Mouse (Mus musculus): ENCODE results near the gene Mzf1.
A peak's percentile ranks its signal among the peaks of the same experiment; 100 is the strongest.

Mzf1 gene

DNA sequence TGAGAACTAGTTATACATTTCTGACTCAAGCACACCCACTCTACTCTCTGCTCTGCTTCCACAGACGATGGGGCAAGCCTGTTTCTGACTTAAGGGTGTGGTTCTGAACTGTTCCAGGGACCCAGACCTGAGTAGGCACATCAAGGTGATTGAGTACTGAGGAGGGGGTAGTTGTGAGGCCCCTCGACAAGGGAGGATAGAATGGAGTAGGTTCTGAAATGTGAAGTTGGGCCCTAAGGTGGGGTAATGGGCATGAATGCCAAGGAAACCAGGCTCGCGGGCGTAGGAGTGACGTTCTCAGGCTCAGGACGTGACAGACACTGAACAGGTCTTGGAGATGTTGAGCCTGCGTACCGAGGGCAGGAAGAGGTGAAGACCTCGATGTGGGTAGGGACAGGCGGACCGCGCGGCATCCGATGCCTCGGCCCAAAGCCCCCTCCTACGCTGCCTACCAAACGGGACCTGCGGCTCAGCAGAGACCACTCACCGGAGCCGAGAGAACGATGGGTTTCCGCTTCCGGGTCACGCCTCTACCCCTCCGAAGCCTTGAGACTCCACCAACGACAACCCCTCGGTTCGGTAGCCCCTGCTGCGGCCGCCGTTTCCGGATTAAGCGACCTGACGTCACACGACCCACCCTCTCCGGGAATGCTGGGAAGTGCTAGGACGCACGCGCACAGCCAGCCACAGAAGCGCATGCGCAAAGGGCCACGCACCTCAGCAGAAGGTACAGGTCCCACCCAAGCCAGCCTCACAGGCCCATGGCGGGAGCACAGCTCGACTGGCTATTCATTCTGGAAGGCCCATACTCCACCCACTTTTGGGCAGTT, 20.2 kb downstream of the Mzf1 start, which contains the start of gene Chmp2a:
Gene Chmp2a (minus strand): TSS at position 660 of the 830 bp plus-strand sequence.
- DNase-seq, result peak; percentile 98

DNA sequence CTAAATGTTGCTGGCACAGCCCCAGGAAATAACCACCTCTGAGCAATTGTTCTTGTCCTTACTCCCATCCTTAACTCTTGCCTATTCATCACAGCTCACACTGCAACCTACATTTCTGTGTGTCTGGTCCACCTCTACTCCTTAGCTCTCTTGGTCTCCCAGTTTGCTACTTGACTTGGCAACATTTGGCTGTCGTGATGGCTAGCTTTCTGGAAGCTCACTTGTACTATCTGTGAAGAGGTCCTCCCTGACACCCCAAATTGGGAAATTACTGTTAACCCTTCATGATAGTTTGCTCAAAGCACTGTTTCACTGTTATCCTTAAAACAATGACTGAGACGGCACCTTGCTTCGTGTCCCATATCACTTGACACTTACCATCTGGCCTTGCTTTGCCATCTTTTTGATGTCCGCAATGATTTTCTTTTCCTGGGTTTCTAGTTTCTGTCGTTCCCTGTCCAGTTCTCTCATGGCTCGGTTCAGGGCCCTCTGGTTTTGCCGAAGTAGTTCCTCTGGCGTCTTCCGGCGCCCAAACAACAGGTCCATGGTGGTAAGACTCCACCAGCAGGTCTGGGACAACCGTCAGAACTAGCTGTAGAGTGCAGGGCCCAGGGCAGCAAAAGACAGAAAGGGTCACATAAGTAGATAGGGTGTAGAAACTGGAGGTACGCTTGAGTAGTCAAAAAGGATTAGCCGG, 21.0 kb downstream of the Mzf1 start:
- DNase-seq, result no peak

DNA sequence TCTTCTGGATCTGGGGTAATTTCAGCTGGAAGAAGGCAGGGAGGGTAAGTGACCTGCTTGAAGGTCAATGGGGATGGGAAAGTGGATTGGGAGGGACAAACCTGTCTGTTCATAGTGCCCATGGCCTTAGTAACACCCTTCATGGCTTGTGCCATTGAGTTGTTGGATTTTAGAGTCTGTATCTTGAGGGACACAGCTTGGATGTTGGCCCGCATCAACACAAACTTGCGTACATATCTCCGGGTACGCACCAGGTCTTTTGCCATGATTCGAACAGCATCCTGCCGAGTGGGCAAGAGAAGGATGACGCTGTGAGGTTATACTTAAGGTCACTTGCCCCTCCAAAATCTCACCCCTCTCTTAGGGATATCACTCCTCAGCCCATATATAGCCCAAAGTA, 22.0 kb downstream of the Mzf1 start:
- no peak for DNase-seq

DNA sequence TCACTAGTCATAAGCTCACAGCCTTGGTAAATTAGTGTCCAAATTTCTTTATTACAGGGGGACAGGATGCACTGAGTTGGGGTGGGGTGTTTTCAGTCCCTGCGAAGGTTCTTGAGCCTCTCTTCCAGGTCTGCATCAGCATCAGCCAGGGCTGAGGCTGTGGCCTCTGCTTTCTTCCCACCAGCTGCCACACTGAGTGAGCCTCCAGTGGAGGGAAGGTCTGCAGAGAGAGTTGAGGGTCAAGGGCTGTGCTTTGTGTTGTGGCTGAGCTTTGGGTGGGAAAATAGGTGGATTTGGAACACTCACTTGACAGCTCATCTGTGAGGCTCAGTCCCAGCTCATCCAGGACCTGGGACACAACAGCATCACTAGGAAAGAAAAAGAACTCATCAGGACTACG, 22.6 kb downstream of the Mzf1 start:
- DNase-seq, result no peak

DNA sequence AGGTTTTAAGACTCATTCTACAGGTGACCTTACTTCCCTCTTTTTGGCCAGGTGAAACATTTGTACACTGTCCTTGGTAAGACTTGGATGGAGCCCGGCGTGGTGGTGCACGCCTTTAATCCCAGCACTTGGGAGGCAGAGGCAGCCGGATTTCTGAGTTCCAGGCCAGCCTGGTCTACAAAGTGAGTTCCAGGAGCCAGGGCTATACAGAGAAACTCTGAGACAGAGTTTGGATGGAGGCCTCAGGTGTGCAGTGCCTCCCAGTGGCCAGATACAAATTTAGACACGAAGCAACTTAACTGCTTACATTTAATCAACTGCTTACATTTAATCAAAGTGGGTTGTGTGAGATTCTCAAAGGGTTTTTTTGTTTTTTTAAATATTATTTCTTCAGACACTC, 23.5 kb downstream of the Mzf1 start:
- no peak for DNase-seq

DNA sequence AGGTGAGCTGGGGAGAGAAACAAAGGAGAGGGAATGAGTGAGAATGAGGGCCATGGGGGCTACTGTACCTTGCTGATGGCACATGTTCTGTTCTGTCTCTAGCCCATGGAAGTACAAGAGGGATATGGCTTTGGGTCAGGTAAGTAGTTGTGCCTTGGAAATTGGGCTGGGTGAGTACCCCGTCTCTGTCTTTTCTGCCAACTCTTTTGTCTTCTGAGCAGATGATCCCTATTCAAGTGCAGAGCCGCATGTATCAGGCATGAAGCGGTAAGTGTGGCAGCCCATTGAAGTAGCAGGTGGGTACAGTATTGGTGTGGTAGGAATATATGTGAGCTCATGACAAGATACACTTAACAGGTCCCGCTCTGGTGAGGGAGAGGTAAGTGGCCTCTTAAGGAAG, 25.6 kb downstream of the Mzf1 start:
- no peak for DNase-seq

DNA sequence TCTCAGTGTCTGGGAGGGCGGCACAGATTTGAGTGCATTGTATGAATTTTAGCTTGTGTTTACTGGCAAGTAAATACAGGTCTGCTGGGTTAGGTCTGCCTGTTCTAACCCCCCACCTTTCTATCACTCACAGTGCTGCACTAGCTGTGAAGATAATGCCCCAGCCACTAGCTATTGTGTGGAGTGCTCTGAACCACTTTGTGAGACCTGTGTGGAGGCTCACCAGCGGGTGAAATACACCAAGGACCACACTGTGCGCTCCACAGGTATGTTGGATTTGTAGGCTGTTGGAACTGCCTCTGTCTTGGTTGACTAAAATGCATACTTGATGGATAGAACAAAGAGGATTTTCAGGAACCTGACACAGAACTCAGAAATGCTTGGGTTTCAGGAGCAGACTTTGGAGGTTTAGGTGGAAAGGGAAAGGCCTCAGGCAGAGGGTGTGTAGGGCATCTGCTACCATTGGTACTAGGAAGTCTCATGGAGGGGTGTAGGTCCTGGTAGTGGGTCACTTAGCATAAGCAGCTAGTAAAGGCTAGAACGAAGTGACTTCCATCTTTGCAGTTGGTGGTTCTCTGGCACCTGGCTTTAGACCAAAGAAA, 29.0 kb downstream of the Mzf1 start:
- no peak for DNase-seq

DNA sequence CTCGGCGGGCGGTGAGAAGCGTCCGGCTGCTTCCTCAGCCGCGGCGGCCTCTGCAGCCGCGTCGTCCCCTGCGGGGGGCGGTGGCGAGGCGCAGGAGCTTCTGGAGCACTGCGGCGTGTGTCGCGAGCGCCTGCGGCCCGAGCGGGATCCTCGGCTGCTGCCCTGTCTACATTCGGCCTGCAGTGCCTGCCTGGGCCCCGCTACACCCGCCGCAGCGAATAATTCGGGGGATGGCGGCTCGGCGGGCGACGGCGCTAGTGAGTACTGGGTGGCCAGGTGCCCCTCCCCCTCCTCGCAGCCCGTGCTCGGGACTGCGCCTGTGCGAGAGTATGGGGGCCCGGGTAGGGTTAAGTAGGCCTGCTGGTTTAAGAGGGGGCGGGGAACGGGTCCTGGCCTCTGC, 29.8 kb downstream of the Mzf1 start:
- DNase-seq, result peak; percentile 85

DNA sequence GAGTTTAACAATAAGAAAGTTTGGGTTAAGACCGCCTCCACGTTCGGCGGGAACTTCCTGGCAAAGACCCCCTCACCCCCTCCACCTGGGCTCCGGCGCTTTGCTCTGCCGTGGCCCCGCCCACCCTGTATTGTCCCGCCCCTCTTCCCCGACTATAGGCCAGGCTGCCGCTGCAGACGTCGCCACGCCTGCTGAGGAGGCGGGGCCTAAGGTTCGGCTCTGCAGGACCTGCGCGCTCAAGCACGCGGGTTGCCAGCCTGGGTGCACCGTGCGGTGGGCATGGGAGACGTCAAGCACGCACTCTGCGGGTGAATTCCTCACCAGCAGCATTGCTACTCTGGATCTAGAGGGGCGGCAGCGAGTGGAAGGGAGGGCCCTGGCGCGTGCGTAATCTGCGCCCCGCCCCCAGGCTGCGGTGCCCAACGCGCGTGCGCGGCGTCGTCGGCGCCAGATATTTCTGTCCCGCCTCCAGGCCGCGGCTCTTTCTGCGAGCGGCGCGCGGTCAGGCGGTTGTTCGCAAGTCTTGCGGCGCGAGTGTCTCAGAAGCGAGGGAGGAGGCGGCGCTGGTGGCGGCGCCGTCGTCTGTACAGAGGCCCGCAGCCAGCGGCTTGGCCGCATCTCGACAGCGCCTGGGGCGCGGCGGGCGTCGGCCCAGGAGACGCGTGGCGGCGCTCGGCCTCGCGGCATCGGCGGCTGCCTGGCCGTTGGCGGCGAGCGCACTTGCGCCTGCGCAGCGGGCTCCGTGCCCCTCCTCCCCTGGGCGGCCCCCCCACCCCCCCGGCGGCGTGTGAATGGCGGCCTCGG, 30.4 kb downstream of the Mzf1 start:
- DNase-seq, result peak; percentile 94

DNA sequence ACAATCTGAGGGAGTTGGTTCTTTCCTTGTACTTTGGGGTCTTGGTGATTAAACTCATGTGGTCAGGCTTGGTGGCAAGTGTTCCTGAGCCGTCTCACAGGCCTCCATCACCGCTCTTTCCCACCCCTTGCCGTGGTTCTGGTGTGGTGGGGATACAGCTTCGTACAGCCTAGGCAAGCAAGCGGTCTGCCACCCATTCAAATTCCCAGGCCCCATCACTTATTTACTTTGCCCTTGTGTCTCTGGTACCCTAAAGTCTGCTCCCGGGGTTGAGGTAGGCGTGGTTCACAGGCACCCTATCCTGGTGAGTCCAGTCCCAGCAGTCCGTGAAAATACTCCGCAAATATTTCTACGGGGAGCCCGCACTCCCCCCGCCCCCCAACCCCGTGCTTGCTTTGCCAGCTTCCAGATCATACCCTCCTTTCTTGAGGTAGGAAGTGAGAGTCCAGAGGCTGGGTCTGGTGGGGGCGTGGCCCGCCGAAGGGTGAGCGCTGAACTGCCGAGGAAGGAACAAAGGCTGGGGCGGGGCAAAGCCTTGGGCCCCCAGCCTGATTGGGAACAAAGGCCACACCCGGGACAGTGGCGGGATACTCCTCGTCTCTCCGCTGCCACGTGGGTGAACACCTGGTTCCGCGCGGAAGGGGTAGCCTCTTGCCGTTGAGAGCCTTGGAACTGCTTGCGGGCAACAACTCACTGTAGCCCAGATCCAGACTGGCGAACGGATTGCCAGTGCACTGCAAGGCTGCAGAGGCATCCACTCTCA, 31.6 kb downstream of the Mzf1 start:
- no peak for DNase-seq

DNA sequence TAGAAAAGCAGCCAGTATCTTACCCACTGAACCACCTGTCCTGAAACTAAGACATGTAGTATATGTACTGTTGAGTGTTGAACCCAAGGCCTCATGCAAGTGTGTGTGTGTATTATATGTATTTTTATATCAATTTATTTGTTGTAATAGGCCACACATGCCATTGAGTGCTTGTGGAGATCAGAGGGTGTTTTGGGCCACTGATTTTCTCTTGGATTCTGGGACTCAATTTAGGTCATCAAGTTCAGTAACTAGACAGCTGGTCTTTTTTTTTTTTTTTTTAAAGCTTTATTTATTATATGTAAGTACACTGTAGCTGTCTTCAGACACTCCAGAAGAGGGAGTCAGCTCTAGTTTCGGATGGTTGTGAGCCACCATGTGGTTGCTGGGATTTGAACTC, 39.3 kb downstream of the Mzf1 start:
- no peak for DNase-seq

DNA sequence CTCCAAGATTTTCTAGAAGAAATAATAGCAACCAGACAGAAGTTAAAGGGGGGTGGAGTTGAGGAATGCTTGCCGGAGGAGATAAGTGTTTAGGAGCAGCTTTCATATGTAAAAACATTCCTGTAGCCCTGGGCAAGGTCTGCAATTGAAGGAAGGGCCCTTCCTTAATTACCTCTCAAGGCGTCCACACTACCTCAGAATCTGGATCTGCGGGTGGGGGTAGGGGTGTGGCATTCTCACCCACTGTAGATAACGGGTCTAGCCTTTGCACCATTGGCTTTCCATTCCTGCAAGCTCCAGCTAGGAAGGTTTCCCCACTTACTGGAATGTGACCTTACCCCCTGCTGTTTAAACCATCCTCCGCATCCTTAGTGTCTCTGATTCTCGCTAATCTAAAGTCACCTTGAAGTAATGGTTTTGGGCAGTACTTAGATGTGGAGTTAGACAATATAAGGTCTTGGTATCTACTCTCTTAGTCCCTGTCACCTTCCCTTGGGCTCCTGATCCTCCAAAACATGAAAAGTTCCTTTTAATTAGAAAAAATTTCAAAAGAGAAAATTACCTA, 40.2 kb downstream of the Mzf1 start:
- no peak for DNase-seq

DNA sequence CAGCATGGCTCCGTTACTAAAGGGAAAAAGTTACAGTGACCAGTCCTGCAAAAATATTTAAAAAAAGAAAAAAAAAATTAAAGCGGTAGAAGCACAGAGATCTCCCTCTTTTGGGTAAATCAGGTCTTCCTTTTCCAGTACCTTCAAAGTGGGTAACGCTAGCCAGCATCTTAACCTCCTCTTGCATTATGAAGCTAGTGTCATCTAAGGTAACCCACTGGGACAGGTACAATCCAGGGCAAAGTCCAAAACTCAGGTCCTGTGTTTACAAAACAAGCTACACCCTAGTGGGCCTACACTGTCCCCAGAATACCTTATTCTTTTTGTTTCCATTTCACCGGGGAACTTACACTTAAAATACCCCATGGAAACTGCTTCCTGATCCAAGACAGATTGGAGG, 40.9 kb downstream of the Mzf1 start:
- no peak for DNase-seq

DNA sequence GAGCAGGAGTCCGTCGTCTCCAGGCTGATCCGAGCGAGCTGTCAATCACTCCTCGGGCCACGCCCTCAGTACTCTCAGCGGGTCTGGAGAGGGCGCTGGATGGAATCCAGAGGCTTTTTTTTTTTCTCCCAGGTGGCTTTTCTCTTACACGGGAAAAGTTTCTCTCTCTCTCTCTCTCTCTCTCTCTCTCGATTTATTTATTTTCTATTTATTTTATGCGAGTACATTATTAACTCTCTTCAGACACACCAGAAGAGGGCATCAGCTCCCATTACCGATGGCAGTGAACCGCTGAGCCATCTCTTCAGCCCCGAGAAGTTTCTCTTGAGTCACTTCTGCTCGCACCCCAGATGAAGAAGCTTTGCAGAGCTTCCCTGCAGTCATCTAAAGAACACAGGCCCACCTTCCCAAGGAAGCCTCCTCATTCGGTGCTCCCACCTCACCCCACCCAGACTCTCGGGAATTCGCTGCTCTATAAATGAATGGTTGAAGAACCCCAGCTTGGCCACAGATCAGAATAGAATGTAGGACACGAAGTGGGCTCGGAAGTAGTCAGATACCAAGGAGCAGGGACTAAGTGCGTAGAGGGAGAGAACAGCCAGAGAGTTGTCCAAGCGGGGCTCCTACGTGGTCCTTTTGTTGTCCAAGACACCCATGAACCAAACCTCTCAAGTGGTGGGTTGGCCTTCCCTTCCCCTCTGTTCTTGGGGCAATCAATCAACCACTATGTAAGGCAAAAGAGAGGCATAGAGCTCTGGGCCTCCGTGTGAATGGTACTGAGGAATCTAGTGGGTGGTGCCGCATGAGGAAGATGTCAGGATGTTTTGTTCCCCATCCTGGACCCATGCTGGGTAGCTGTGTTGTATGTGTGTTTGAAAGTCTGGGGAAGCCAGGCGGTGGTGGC, 44.3 kb downstream of the Mzf1 start, which contains the start of gene Zbtb45:
Gene Zbtb45 (minus strand): TSS at position 30 of the 904 bp plus-strand sequence.
- no peak for DNase-seq

DNA sequence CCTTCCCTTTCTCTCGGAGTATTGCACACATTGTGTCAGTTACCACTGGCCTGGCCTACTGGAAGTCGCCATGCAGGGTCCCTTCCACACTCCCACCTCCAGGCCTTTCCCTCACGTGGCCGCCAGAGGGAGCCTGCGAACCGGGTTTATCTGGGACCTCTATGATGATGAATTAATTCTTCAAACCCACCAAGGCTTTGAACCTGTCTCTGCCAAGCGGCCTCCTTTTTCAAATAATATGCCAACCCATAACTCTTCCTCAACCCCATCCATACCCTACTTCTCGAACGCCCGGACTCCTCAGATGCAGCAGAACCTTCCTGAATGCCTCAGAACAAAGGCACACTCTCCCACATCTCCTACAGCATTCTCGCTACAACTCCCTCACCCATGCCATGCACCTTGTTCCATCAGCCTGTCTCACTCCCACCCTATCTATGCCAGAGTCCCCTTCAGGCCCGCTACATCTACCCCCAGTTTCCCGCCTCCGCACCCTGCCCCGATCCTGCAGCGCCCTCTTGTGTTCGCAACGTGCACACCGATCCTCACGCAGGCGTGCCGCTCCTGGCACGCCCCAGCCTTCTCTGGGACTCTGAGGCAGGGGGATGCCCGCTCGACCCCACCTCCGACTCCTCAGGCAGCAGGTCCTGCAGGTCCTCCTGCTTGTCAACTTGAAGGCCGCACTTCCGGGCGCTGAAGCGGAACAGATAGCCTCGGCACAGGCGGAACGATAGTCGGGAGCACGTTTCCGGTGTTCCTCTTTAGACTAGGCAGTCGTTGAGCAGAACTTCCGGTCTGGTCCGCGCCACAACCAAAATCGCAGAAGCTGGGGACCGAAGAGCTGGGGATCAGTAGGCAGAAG, 45.2 kb downstream of the Mzf1 start:
- peak; percentile 93 for DNase-seq

DNA sequence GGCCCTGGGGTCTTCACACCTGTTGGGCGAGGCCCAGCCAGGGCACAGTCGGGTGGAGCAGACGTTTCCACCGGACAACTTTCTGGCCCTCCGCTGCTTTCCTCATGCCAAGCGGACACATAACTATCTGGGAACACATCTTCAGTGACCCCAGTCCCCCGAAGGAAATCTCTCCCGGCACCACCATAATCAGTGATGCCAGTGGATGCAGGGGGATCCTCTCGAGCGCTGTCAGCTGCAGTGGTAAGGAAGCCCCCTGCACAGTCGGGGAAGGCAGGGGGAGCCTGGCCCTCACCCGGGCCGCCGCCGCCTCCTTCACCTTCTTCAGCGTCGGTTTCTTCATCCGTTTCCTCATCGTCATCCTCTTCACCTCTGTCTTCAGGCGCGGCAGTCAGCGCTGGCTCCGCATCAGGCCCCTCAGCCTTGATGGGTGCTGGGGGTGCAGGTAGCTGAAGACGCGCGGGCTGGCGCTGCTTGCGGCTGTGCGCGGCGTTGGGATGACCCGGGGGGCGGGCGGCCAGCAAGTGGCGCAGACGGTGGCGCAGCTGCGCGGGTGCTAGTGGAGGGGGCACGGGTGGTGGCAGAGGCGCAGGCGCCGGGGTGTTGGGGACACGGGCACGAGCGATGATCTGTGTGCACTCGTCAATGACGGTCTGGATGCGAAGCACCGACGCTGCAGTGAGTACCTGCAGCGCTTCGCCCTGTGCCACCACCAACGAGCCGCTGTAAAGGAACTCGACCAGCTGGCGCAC, 47.0 kb downstream of the Mzf1 start:
- DNase-seq, result no peak

DNA sequence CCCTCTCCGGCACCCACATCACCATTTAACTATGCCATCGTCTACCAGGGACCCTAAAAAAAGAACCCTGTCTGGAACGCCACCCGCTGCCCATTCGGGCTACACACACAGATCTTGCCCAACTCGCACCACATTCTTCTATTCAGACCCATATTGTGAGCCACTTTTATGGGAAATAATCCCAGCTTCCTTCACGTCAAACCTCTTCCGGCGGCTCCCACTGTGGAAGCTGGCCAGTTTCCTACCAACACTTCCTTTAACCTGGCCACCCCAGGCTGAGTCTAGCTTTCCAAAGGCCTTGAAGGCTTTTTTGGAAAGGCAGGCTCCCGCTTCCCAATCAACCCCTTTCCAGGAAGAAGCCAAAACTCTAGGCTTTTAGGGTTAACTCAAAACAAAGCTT, 48.0 kb downstream of the Mzf1 start:
- no peak for DNase-seq

DNA sequence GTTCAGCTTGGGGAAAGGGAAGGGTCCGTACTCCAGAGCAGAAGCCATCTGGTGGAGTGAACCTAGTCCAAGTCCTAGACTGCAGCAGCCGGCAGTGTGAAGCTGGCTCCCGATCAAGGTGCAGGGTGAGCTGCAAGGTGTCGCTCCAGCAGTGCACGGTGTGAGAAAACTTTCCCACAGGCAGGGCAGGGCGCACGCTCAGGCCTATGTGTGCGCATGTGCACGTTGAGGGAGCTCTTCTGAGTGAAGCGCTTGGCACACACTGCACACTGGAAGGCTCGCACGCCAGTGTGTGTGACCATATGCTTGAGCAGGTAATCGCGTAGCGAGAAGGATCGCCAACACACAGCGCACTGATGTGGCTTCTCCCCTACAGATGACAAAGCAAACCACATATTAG, 48.6 kb downstream of the Mzf1 start:
- no peak for DNase-seq

DNA sequence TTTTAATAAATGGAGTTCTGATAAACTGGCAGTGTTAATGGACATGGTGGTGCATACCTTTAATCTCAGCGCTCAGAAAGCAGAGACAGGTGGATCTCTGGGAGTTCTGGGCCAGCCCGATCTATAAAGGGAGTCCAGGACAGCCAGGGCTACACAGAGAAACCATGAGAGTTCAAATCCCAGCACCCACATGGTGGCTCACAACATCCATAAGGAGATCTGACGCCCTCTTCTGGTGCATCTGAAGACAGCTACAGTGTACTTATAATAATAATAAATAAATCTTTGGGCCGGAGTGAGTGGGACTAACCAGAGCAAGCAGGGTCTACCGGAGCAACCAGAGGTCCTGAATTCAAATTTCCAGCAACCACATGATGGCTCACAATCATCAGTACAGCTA, 51.2 kb downstream of the Mzf1 start:
- DNase-seq, result no peak
